Mouse (Mus musculus): ENCODE measurements around the gene Tssk6.

Gene Tssk6

DNA sequence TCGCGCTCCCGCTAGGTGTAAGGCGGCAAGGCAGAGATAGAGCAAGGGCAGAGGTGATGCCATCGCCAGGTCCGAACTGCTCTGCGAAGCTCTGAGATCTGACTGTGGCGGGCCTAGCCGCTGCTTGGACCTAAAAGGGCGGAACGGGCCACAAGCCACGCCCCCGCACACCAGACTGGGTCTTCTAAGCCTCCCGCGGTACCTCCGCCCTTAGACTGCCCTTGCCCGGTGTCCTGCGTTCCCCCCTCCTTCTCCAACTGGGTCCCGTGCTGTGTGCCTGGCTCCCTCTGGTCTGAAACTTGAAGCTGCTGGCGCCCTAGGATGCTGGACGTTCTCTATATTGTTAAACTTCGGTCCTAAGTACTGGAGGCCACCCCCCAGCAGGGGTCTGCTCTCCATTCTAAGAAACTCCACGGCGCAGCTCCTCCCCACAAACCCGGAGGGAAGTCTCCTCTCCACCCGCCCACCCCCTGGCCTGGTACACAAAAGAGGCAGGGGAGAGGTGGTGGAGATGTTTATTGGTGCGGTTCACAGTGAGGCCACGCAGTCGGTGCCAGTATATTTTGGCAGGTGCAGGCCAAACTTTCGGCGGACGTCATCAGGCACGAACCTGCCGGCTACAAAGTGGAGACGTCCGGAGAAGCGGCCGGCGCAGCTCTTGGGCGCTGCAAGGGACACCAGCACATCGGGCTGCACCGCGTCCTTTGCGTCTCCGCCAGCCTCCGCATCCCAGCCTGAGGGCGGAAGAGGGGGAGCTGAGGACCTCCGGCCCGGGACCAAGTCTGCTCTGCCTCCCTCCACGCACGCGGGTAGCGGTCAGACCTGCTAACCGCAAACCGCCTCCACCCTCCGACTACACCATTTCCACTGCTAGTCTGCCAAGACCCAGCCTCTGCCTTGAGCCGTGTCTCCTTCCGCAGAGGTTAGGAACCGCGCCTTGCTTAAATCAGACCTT lies 14.4 kb upstream of the Tssk6 start, which contains the start of gene Cilp2:
TSS of gene Cilp2 (minus strand) at position 399 of the 955 bp plus-strand sequence.
- no peak for DNase-seq

DNA sequence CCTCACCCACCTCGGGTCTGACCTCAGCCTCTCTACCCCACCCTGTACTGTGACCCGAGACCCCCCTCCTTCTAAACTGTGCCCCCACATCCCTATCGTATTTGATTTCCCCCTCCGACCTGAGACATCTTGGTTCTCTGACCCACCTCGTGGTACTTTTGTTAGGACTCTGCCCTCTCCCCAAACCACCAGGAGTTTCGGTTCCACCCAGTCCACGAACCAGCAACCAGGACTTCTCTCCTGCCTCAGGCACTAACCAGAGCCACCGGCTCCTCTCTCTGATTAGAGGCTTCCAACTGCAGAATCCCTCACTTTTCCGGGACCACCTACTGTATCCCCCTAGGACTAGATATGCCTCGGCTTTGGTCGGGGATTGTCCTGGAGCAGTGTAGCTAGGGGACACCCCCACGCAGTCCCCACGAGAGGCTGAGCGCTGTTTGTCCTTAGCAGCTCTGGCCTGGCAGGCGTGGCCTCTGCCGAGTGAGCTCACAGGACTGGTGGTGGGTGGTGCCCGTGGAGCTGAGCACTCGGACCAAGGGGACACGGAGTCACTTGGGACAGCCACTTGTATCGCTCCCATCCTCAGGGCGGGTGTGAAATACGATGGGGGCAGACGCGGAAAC lies 13.6 kb upstream of the Tssk6 start:
- no peak for DNase-seq

DNA sequence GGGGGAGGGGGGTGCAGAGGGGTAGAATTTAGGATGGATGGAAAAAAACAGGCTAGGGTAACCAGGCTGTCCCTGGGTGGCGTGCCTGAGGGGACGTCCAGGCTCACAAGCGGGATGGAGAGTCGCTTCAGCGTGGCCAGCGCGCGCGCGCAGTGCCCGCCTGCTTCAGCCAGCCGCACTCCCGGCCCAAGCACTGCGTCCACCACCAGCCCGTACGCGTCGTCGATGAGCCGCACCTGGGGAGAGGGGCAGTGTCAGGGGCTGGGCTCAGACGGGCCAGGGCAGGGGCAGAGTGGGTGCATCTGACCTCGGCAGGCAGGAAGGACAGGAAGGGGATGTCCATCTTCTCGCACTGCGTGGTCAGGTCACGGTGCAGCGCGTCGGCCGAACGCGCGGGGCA lies 13.1 kb upstream of the Tssk6 start:
- DNase-seq: no peak

DNA sequence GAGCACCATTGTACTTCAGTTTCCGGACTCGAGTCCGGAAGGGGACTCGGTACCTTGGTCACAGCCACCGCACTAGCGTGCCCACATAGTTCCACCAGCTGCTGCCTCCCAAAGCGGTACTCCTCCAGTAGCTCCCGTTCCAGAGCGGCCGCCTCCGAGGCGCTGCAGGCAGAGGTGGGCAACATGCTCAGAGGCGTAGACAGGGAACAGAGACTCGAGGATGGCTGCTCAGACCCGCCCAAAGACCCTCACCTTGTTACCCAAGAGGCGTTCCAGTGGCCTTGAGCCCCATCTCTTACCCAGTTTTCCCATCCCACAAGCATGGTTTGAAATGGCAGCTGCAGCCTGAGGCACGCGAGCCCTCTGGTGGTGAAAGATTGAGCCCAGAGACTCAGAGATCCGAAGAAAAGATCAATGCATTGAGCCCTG lies 11.2 kb upstream of the Tssk6 start:
- peak; percentile 52 to 53 for DNase-seq

DNA sequence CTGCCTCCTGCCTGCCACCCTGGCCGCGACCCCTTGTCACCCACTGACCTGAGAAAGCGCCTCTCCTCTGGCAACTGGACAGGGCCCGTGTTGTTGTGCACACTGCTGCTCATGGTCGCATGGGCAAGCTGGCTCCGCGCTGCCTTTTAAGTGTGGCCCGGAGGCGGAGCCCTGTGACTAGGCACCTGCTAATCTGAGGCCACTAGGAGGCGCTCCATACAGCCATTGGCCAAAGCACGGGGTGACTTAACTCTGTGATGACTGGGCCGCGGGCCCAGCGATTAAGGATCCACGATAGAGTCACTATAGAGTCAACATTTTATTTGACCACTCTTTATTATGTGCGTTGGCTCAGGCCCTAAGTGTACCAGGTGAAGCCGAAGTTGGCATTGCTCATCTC lies 8.1 kb upstream of the Tssk6 start:
- peak; percentile 52 to 57 for DNase-seq

DNA sequence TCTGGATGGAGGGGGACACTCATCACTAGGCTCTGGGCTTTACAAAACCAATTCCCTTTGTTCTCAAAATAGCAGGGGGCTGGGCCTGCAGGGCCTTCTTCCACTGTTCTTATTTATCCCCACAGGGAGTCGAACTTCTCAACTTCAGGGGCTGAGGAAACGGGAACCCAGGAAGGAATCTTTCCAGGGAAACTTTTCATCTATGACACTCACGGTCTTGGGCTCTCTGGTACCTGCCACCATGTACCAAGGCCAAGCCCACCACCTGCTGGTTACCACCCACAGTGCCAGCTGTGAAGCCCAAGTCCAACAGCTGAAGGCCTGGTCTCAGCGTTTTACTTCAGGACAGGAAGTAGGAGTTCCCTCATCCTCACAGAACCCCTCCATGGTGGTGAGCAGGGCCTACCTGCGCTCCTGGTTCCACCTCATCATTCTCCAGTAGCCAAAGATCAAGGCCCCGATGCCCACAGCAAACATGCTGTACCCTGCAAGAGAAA lies 7.1 kb upstream of the Tssk6 start:
- DNase-seq: peak in 1 of 2 experiments; percentile 13

DNA sequence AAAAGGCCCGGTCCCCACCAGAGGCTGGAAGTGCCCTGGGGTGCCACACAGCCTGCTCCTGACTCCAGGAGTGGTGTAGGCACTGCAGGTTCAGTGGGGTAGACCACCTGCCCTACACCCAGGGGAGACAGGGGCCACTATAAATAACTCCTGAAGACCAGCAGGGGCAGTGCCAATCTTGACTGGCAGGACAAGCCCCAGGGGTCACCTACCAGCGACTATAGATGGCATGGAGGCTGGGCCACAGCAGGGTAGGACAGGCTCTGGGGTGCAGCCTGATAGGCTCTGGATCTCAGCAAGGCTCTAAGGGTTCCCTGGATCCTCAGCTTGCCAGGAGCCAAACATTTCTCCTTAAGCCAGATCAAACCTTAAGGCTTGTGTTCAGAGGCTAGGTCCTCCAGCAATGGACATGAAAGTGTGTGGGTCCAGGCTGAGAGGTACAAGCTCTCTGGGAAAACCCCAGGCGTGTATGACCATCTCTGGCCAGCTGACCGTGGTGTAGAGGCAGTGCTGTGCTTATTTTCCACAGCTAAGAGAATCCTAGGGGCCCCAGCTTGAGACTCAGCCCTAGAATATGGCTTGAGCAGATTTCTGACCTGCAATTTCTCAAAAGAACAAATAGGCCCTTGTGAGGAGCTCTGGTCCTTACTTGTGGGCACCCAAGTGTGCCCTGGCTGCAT lies 6.1 kb upstream of the Tssk6 start:
- DNase-seq: peak in 1 of 2 experiments; percentile 6

DNA sequence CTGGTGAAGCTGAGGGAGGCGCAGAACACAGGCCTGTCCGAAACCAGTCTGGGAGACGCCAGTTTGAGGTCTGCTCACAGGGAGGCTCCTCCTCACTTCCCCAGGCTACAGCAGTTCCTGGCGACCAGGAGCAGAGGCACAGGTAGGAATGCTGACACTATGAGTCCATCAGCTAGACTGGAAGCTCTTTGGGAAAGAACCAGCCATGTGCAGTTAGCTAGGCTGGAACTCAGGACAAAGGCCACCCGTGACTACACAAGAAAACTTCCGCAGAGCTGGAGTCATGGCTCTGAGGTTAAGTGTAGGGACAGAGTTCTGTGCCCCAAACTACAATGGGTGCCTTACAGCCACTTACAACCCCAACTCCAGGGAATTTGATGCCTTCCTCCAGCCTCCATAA lies 4.1 kb upstream of the Tssk6 start:
- peak in 1 of 2 experiments; percentile 2 for DNase-seq

DNA sequence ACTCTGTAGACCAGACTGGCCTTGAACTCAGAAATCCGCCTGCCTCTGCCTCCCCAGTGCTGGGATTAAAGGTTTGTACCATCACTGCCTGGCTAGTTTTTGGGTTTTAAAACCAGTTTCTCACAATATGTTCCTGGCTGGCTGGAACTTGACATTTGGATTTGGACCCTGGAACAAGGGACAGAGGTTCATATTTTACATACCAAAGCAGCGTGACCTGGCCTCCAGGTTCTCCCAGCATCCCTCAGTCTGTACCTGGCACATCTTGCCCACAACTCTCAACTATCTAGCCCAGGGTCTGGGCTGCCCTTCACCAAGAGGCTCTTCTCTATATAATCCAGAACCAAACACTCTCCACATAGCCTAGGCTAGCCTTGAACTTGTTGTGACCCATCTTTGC lies 2.1 kb upstream of the Tssk6 start:
- no peak for DNase-seq

DNA sequence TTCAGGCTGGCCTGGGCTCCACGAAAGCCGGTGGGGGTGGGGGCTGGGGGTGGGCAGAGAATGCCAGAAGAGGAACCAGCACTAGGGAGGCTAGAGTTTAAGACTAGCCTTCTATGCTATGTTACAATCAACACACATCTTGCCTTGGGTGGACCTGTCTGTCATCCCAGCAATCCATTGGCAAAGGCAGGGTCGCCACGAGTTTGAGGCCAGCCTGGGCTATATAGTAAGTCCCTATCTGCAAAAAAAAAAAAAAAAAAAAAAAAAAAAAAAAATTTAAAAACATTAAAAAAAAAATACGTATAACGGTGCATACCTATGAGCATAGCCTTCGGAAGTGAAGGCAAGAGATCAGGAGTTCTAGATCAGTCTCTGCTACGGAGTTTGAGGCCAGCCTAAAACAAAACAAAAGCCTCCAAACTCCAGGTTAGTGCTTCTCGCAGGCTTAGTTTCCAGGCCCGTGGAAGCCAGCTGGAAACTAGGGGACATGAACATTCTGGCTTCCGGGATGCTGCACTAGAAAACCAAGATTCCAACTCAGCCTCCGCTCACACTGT lies 1.0 kb upstream of the Tssk6 start:
- peak in 1 of 2 experiments; percentile 17 for DNase-seq

DNA sequence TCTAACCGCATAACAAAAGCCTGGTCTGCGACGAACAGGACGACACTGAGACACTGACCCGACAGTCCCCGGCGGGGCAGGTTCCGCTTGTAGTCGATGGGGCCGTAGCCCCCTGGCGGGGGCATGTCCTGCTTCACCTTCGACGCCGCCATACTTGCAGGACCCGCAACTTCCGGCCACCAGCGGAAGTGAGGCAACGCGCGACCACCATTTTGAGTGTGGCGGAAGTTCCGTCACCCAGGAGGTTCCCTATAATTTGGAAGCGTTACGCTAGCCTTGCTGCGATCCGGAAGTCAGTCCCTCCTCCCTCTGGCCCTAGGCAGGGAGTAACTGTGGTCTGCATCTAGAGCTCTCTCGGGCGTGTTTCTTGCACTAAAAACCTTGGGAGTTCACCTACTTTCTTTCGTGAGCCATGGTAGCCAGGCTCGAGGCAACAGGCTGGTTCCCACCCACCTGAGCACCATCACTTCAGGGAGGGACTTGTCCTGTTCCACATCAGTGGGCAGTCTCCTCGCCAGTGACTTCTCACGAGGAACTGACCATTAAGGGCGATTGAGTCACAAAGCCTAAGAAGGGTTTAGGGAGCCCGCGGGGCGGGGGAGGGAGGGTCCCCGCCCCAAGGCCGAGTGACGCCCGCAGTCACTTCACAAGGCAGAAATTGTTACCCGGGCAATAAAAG lies 361 bp upstream of the Tssk6 start:
- peak; percentile 96 to 98 for DNase-seq

DNA sequence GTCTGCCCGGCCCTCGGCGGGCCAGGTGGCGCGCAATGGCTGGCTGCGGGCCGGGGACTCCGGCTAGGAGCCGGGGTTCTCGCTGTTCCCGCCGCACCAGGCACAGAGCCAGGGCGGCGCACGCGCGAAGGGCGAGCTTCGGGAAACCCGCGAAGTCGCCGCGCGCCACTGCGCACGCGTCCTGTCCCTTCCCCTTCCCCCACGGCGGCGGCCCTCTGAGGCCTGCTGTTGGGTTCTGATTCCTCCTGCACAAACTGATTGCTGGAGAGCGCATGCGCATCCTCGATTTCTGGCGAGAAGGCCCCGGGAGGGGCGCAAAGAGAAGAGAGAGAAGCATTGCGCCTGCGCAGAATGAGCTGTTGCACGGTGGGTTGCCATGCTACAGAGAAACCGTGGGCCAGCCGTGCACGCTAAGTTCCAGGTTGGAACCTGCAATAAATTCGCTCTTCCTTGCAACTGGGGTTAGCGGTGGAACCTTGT lies 1.1 kb downstream of the Tssk6 start:
- DNase-seq: peak; percentile 99

DNA sequence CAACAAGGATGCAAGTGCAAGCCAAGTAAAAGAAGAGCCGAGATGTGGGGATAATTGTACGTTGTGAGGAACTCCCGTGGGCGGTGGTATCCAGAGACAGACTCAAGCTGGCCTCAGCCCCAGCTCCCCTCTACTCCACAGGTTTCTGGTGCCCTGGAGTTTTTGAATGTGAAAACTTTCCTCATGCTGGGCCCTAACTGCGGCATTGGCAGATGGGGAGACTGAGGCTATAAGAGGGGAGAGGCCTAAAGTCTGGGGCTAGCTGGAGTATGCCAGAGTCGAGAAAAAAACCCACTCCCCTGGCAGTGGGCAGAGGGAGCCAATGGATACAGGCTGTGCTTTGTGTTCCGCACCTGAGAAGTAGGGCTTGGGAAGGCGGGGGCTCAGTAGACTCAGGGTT lies 2.1 kb downstream of the Tssk6 start:
- peak in 1 of 2 experiments; percentile 3 for DNase-seq

DNA sequence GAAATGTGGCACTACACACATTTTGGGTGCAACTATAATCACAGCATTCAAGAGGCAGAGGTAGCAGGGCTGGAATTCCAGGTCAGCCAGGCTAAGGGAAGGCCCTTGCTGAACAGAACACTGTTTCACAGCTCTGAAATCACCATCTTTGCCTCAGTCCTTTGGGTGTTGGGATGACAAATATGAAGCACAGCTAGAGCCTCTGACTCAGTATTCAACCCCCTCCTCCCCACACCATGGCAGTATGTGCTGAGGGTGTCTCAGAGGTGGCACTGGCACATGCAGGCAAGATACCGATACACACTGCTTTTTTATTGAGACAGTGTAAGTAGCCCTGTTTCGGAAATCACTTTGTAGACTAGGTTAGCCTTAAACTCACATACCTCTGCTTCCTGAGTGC lies 4.3 kb downstream of the Tssk6 start:
- no peak for DNase-seq

DNA sequence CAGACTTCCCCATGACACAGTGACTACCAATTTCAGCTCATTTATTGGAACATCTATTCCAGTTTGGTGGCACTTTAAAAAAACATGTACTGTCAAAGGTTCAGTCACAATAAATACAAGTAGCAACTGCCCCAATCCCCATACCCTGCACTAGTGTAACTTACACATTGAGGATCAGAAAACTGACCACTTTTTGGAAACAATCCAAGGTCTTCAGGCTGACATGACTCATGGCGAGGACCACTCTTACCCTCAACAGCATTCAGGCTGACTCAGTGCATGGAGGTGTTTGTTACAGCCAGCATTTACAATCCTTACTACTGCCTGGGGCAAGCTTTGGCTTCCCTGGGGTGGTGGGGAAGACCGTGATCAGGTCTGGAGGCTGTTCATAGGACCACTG lies 5.1 kb downstream of the Tssk6 start:
- DNase-seq: no peak

DNA sequence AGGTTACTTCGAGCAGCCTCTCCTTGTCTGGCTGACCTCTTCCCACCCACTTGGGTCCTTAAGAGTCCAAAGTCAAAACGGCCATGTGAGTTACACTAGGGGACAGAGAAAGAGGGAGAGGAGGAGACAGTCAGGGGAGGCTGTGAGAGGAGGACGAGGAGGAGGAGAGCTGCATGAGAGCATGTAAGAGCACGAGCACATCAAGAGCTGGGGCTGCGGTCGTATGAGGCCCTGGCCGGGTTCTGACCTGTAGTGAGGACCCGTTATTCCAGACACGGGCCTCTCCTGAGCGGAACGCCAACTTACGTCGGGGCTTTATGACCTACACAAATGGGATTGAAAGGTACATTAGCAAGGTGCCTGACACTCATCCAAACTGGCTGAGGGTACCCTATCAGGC lies 9.9 kb downstream of the Tssk6 start:
- no peak for DNase-seq

DNA sequence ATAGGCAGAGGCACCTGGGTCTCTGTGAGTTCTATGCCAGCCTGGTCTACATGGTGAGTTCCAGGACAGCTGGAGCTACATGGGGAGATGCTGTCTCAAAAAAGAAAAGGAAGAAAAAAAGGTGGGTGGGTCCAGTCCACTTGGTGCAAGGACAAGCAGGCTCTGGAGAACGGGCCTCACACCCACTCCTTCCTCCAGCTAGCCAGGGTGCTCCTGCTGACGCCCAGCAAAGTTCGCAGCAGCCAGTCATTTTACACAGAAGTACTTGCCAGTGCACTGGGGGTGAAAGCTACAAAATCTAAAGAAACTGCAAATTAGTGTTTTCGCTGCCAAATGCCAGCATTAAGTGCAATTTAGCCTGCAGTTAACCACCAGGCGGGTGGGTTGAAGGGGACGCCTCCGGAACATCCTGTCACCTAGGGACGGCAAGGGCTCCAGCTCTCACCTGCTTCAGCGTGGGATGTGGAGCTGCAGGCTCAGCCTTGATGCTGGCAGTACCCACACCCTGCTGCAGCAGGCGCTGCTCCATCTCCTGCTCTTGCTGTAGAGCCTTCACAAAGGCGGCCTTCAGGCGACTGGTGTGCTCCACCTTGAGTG lies 10.6 kb downstream of the Tssk6 start:
- no peak for DNase-seq

DNA sequence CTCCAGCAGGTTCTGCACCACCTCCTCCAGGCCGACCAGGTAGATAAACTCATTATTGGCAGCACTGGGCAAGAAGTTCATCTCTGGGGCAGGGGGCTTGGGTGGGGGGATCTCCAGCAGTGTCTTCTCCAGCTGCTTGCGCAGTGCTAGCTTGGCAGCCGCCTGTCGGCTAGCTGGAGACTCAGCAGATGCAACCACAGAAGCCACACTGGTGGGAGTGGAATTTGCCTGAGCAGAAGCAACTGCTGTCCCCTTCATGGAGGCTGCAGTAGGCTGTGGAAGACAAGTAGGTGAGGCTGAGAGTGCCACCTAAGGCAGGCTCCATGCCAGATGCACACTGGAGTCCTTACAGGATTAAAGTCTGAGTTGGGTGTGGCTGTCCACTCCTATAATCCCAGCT lies 12.5 kb downstream of the Tssk6 start:
- no peak for DNase-seq

DNA sequence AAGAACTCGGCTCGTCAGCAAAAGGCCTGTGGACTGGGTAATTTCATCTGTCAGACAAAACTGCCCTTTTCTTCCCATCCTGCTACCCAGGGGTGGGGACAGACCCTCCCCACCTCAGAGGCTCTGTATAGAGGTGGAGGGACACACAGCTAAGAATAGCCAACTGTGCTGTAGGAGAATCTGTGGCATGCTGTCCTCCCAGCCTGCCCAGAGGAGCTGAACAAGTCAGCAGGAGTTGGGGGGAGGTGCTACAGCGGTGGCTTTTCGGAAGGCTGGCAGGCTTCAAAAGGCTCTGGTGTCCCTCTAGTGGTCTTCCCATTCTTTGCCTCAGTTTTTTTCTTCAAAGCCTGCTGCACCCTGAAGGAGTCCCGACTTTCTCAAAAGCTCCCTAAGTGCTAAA lies 13.8 kb downstream of the Tssk6 start:
- no peak for DNase-seq

DNA sequence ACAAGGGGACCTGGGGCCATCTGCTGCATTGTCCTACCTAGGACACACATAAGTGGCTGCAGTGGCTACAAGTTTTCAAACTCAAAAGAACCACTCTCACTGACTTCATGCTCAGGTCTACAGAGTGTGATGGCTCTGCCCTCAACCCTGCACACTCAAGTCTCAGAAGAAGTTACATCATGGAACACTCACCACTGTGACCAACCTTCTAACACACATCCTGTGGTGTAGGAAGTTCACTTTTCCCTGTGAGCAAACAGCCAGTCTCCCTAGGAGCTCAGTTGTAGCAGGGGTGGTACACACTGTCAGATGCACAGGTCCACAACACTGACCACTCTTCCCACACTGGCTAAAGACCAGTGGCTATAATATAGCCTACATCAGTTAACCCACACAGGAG lies 16.5 kb downstream of the Tssk6 start:
- DNase-seq: no peak

DNA sequence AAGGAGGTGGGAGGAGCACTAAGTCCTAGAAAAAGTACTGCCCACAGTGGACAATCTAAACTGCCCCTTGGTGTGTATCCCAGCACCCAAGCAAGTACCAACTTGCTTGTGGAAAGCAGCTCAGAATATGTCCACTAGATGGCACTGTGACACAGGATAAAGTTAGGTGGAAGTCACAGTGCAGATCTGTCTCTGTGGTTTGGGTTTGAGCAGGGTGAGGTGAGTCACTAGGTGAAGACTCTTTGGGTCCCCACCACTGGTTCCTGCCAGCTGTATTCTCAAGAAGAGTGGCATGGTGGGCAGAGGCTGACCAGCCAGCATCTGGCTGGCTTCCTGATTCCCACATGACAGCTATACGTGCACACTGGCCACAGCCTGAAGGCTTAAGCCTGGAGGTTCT lies 17.0 kb downstream of the Tssk6 start:
- DNase-seq: peak; percentile 64 to 88

Measured in cerebellum, postnatal 36 days (tissue).